Mouse (Mus musculus): Measurements from ENCODE around the gene Cdcp2. TPM values are rescaled to one million over a fixed set of nuclear protein-coding genes. Genes with fewer than 3 reads are reported as not detected.

Cdcp2 gene
- polyA plus RNA-seq, 1 experiment from 2014 or later, result 0.11 TPM

- ATAC-seq (ENCODE audit: low read depth) (no peak), DNase-seq (ENCODE audit: low spot score) (no peak)
- no peak overlapping the region for H3K4me2 ChIP-seq (ENCODE audit: low read depth, low read length)
- H3K36me3 ChIP-seq (ENCODE audit: control insufficient read depth, insufficient read depth, low read length), result peaks cover 17% of the 10 kb centered on the region; the same call in 1 of the 2 replicates
- no peak overlapping the region for H3K27ac ChIP-seq (replicated peaks; ENCODE audit: low read depth, low read length)
- H3K9ac ChIP-seq (ENCODE audit: low read depth, low read length), result no peak overlapping the region
- no peak overlapping the region for H3K4me3 ChIP-seq (ENCODE audit: low read depth, low read length)
- no peaks in the 10 kb centered on the region for H3K9me3 ChIP-seq (ENCODE audit: control insufficient read depth, low read length)
- H3K27me3 ChIP-seq (replicated peaks; ENCODE audit: control insufficient read depth, insufficient read depth, low read length), result no peaks in the 10 kb centered on the region
- WGBS, result 83% methylated on average over 8 of the region's 8 CpGs
- no peaks in the 10 kb centered on the region for H3K4me1 ChIP-seq (ENCODE audit: control insufficient read depth, insufficient read depth, low read length)
Measured at GRCm38 (mm10) chr4:107152571-107152970, 55.9 kb downstream of the Cdcp2 start.

GRCm38 (mm10) chr4:107156983-107157401 is 60.3 kb downstream of the Cdcp2 start:
- WGBS, result 87% methylated on average over 4 of the region's 4 CpGs
- H3K36me3 ChIP-seq (ENCODE audit: control insufficient read depth, insufficient read depth, low read length), result peaks cover 46% of the 10 kb centered on the region

GRCm38 (mm10) chr4:107159166-107159773 is 62.6 kb downstream of the Cdcp2 start:
- H3K9me3 ChIP-seq (ENCODE audit: control insufficient read depth, low read length), result no peaks in the 10 kb centered on the region
- H3K4me3 ChIP-seq (ENCODE audit: low read depth, low read length), result no peak overlapping the region
- DNase-seq (ENCODE audit: low spot score) (no peak), ATAC-seq (ENCODE audit: low read depth) (no peak)
- no peaks in the 10 kb centered on the region for H3K4me1 ChIP-seq (ENCODE audit: control insufficient read depth, insufficient read depth, low read length)
- H3K27ac ChIP-seq (replicated peaks; ENCODE audit: low read depth, low read length), result no peak overlapping the region
- H3K4me2 ChIP-seq (ENCODE audit: low read depth, low read length), result no peak overlapping the region
- WGBS, result 80% methylated on average over 11 of the region's 11 CpGs
- H3K36me3 ChIP-seq (ENCODE audit: control insufficient read depth, insufficient read depth, low read length), result peaks cover 47% of the 10 kb centered on the region
- no peak overlapping the region for H3K9ac ChIP-seq (ENCODE audit: low read depth, low read length)
- H3K27me3 ChIP-seq (replicated peaks; ENCODE audit: control insufficient read depth, insufficient read depth, low read length), result no peaks in the 10 kb centered on the region

More at GRCm38 (mm10) chr4:107156983-107157401, 60.3 kb downstream of the Cdcp2 start:
- ATAC-seq (ENCODE audit: low read depth), result no peak
- Histone ChIP-seq H3K9ac (ENCODE audit: low read depth, low read length) (no peak overlapping the region), H3K27ac (replicated peaks; ENCODE audit: low read depth, low read length) (no peak overlapping the region), H3K4me3 (ENCODE audit: low read depth, low read length) (no peak overlapping the region), H3K27me3 (replicated peaks; ENCODE audit: control insufficient read depth, insufficient read depth, low read length) (no peaks in the 10 kb centered on the region), H3K4me2 (ENCODE audit: low read depth, low read length) (no peak overlapping the region), H3K9me3 (ENCODE audit: control insufficient read depth, low read length) (no peaks in the 10 kb centered on the region), H3K4me1 (ENCODE audit: control insufficient read depth, insufficient read depth, low read length) (no peaks in the 10 kb centered on the region)
- no peak for DNase-seq (ENCODE audit: low spot score)

- ATAC-seq (ENCODE audit: low read depth) (no peak), DNase-seq (ENCODE audit: low spot score) (no peak)
- Histone ChIP-seq H3K4me1 (ENCODE audit: control insufficient read depth, insufficient read depth, low read length) (no peaks in the 10 kb centered on the region), H3K27ac (replicated peaks; ENCODE audit: low read depth, low read length) (no peak overlapping the region), H3K36me3 (ENCODE audit: control insufficient read depth, insufficient read depth, low read length) (peaks cover 56% of the 10 kb centered on the region), H3K4me2 (ENCODE audit: low read depth, low read length) (no peak overlapping the region), H3K27me3 (replicated peaks; ENCODE audit: control insufficient read depth, insufficient read depth, low read length) (no peaks in the 10 kb centered on the region), H3K9me3 (ENCODE audit: control insufficient read depth, low read length) (no peaks in the 10 kb centered on the region), H3K9ac (ENCODE audit: low read depth, low read length) (no peak overlapping the region), H3K4me3 (ENCODE audit: low read depth, low read length) (no peak overlapping the region)
- WGBS, result 91% methylated on average over 8 of the region's 8 CpGs
Measured at GRCm38 (mm10) chr4:107160181-107160580, 63.5 kb downstream of the Cdcp2 start.

Other genes with a start within 250 kb of the Cdcp2 start
- gene Ssbp3, start 186.2 kb upstream of the Cdcp2 start, polyA plus RNA-seq (2014; fragmentation: Nextera tagmentation; extraction: Ambion mirVana), result 72.9 and 88.2 TPM in 2 replicates
- gene Mrpl37, start 30.0 kb upstream of the Cdcp2 start, polyA plus RNA-seq (2014; fragmentation: Nextera tagmentation; extraction: Ambion mirVana), result 91.3 and 95.5 TPM in 2 replicates
- 5.3 and 8.6 TPM in 2 replicates for gene Cyb5rl, start 29.9 kb upstream of the Cdcp2 start, polyA plus RNA-seq (2014; fragmentation: Nextera tagmentation; extraction: Ambion mirVana)
- 464 and 480 TPM in 2 replicates for gene Tmem59, start 81.5 kb downstream of the Cdcp2 start, polyA plus RNA-seq (2014; fragmentation: Nextera tagmentation; extraction: Ambion mirVana)
- gene Tceanc2, start 82.2 kb downstream of the Cdcp2 start, polyA plus RNA-seq (2014; fragmentation: Nextera tagmentation; extraction: Ambion mirVana), result 36.8 and 41.4 TPM in 2 replicates
- gene Ldlrad1, start 112.3 kb downstream of the Cdcp2 start, polyA plus RNA-seq (2014; fragmentation: Nextera tagmentation; extraction: Ambion mirVana), result 0.18 TPM in 1 of 2 replicates, not detected in the other
- 75.2 and 77.6 TPM in 2 replicates for gene Lrrc42, start 156.6 kb downstream of the Cdcp2 start, polyA plus RNA-seq (2014; fragmentation: Nextera tagmentation; extraction: Ambion mirVana)
- 43.1 and 50.6 TPM in 2 replicates for gene Hspb11, start 156.7 kb downstream of the Cdcp2 start, polyA plus RNA-seq (2014; fragmentation: Nextera tagmentation; extraction: Ambion mirVana)
- gene Dio1, start 210.3 kb downstream of the Cdcp2 start, polyA plus RNA-seq (2014; fragmentation: Nextera tagmentation; extraction: Ambion mirVana), result not detected in 2 replicates
- 52.4 and 55.9 TPM in 2 replicates for gene Yipf1, start 217.5 kb downstream of the Cdcp2 start, polyA plus RNA-seq (2014; fragmentation: Nextera tagmentation; extraction: Ambion mirVana)